Mouse (Mus musculus): ENCODE results near the gene BC030867. TPM values are rescaled to one million over a fixed set of nuclear protein-coding genes. Genes with fewer than 3 reads are reported as not detected.
"Not testable (repeated sequence)": the region's sequence is repeated elsewhere in the genome, so short reads cannot be mapped to it uniquely, and the experiment has no call there.

The BC030867 gene
- polyA plus RNA-seq, 1 experiment: 5.2 TPM

DNA sequence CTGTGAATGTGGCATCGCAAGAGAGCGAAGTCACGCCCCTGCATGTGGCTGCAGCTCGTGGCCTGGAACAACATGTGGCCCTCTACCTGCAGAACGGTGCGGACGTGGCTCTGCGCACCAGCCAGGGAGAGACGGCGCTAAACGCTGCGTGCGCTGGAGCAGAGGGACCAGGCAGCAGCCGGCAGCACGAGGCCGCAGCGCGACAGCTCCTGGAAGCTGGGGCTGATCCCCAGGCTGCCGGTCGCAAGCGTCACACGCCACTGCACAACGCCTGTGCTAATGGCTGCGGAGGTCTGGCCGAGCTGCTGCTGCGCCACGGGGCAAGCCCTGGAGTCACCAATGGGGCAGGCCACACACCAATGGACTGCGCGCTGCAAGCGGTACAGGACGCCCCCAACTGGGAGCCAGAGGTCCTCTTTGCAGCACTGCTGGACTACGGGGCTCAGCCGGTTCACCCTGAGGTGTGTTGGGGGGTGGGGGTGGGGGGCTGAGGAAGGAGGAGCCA is 27.8 kb downstream of the BC030867 start:
- H3K4me1 ChIP-seq (ENCODE audit: control insufficient read depth, insufficient read depth, insufficient read length, low read length): peaks cover 6% of the 10 kb centered on the region
- H3K36me3 ChIP-seq (ENCODE audit: control insufficient read depth, insufficient read depth, low read length): no peaks in the 10 kb centered on the region
- no peak overlapping the region for H3K27ac ChIP-seq (ENCODE audit: insufficient read depth, low read depth, low read length)
- peak overlapping the region; percentile 50 for H3K4me3 ChIP-seq (ENCODE audit: low read depth, low read length)
- 1% methylated on average over 33 of the region's 33 CpGs for WGBS
- no peak for TF ChIP-seq POLR2A (IDR thresholded peaks at IDR 0.05; ENCODE audit: low read depth, low read length)
- H3K27me3 ChIP-seq (ENCODE audit: control insufficient read depth, insufficient read depth, low read length): no peaks in the 10 kb centered on the region; the same call in 1 of the 2 replicates

DNA sequence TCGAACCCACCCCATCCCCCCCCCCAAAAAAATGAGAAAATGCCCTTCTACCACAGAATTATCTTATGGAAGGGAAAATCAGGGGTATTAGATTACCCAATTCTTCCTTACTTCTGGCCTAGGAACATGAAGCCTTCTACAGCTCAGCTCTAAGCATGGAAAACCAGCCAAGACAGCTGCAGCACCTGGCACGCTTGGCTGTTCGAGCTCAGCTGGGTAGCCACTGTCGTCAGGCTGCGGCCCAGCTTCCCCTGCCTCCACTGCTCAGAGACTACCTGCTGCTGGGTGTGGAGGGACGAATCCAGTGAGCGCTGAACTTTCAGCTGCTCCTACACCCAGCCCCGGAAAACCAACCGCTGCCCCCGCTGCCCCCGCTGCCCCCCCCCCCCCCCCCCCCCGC is 29.1 kb downstream of the BC030867 start:
- 76% methylated on average over 12 of the region's 12 CpGs for WGBS

GRCm38 (mm10) chr11:102279595-102279994 is 30.9 kb downstream of the BC030867 start:
- Histone ChIP-seq H3K4me3 (ENCODE audit: low read depth, low read length) (no peak overlapping the region), H3K27ac (ENCODE audit: insufficient read depth, low read depth, low read length) (no peak overlapping the region), H3K27me3 (ENCODE audit: control insufficient read depth, insufficient read depth, low read length) (no peaks in the 10 kb centered on the region; the same call in 1 of the 2 replicates), H3K36me3 (ENCODE audit: control insufficient read depth, insufficient read depth, low read length) (no peaks in the 10 kb centered on the region), H3K4me1 (ENCODE audit: control insufficient read depth, insufficient read depth, insufficient read length, low read length) (peaks cover 6% of the 10 kb centered on the region)
- WGBS: 97% methylated on average over 3 of the region's 3 CpGs
- TF ChIP-seq CTCF (IDR thresholded peaks at IDR 0.05; ENCODE audit: extremely low read depth, insufficient read length, insufficient replicate concordance, low read depth, low read length): no peak
- no peak for TF ChIP-seq POLR2A (IDR thresholded peaks at IDR 0.05; ENCODE audit: low read depth, low read length)

More for the DNA sequence above, 29.1 kb downstream of the BC030867 start:
- Histone ChIP-seq H3K4me1 (ENCODE audit: control insufficient read depth, insufficient read depth, insufficient read length, low read length) (peaks cover 6% of the 10 kb centered on the region), H3K4me3 (ENCODE audit: low read depth, low read length) (no peak overlapping the region), H3K27me3 (ENCODE audit: control insufficient read depth, insufficient read depth, low read length) (no peaks in the 10 kb centered on the region; the same call in 1 of the 2 replicates), H3K36me3 (ENCODE audit: control insufficient read depth, insufficient read depth, low read length) (no peaks in the 10 kb centered on the region), H3K27ac (ENCODE audit: insufficient read depth, low read depth, low read length) (no peak overlapping the region)
- TF ChIP-seq CTCF (IDR thresholded peaks at IDR 0.05; ENCODE audit: extremely low read depth, insufficient read length, insufficient replicate concordance, low read depth, low read length) (no peak), POLR2A (IDR thresholded peaks at IDR 0.05; ENCODE audit: low read depth, low read length) (no peak)

DNA sequence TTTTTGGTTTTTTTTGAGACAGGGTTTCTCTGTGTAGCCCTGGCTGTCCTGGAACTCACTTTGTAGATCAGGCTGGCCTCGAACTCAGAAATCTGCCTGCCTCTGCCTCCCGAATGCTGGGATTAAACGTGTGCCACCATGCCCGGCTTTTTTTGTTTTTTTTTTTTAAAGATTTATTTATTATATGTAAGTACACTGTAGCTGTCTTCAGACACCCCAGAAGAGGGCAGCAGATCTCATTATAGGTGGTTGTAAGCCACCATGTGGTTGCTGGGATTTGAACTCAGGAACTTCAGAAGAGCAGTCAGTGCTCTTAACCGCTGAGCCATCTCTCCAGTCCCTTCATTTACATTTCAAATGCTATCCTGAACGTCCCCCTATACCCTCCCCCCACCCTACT is 31.6 kb downstream of the BC030867 start:
- WGBS: 65% methylated on average over 6 of the region's 6 CpGs

GRCm38 (mm10) chr11:102283922-102284321 is 35.2 kb downstream of the BC030867 start:
- no peak for TF ChIP-seq POLR2A (IDR thresholded peaks at IDR 0.05; ENCODE audit: low read depth, low read length)
- TF ChIP-seq CTCF (IDR thresholded peaks at IDR 0.05; ENCODE audit: extremely low read depth, insufficient read length, insufficient replicate concordance, low read depth, low read length): no peak
- no peak overlapping the region for H3K4me3 ChIP-seq (ENCODE audit: low read depth, low read length)
- H3K4me1 ChIP-seq (ENCODE audit: control insufficient read depth, insufficient read depth, insufficient read length, low read length): no peaks in the 10 kb centered on the region
- H3K36me3 ChIP-seq (ENCODE audit: control insufficient read depth, insufficient read depth, low read length): peaks cover 17% of the 10 kb centered on the region
- 86% methylated on average over 6 of the region's 6 CpGs for WGBS
- no peaks in the 10 kb centered on the region for H3K27me3 ChIP-seq (ENCODE audit: control insufficient read depth, insufficient read depth, low read length)
- no peak overlapping the region for H3K27ac ChIP-seq (ENCODE audit: insufficient read depth, low read depth, low read length)

More for the DNA sequence above, 31.6 kb downstream of the BC030867 start:
- H3K4me3 ChIP-seq (ENCODE audit: low read depth, low read length); H3K27me3 ChIP-seq (ENCODE audit: control insufficient read depth, insufficient read depth, low read length); H3K4me1 ChIP-seq (ENCODE audit: control insufficient read depth, insufficient read depth, insufficient read length, low read length); H3K27ac ChIP-seq (ENCODE audit: insufficient read depth, low read depth, low read length); H3K36me3 ChIP-seq (ENCODE audit: control insufficient read depth, insufficient read depth, low read length): not testable (repeated sequence)

DNA sequence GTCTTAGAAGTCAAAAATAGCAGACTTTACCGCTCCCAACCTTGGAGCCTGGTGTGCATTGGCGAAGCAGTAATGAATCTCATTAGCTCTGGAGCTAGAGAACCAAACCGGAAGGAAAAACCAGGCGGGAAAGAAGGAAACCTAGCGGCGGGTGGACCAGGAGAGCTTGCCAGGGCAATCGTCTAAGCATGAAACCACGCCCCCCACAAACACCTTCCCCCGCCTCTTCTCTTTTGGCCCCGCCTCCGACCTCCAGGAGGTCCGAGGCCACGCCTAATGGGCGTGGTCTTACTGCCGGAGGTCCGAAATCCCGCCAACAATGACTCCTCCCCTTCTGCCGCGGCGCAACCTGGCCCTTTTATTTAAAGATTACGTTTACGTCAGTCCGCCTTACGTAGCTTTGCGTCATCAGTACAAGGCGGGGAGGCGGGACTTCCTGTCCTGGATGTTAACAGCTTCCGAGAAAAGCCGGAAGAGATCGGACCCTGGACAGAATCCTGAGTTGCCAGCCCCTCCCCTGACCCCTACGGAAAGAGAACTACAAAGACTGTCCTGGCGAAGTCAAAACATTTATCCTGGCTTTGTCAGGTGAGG is 35.9 kb downstream of the BC030867 start, which contains the start of gene Tmub2:
Tmub2 (plus strand) TSS at position 431 of the 594 bp plus-strand sequence.
- Histone ChIP-seq H3K36me3 (ENCODE audit: control insufficient read depth, insufficient read depth, low read length) (peaks cover 22% of the 10 kb centered on the region), H3K4me1 (ENCODE audit: control insufficient read depth, insufficient read depth, insufficient read length, low read length) (no peaks in the 10 kb centered on the region), H3K4me3 (ENCODE audit: low read depth, low read length) (peak within 1 kb of the TSS; percentile 79), H3K27me3 (ENCODE audit: control insufficient read depth, insufficient read depth, low read length) (no peaks in the 10 kb centered on the region), H3K27ac (ENCODE audit: insufficient read depth, low read depth, low read length) (peak within 1 kb of the TSS; percentile 74)
- TF ChIP-seq POLR2A (IDR thresholded peaks at IDR 0.05; ENCODE audit: low read depth, low read length): no peak
- no peak for TF ChIP-seq CTCF (IDR thresholded peaks at IDR 0.05; ENCODE audit: extremely low read depth, insufficient read length, insufficient replicate concordance, low read depth, low read length)
- under 1% methylated on average over 32 of the region's 32 CpGs for WGBS

GRCm38 (mm10) chr11:102285095-102285834 is 36.6 kb downstream of the BC030867 start:
- Histone ChIP-seq H3K4me1 (ENCODE audit: control insufficient read depth, insufficient read depth, insufficient read length, low read length) (no peaks in the 10 kb centered on the region), H3K36me3 (ENCODE audit: control insufficient read depth, insufficient read depth, low read length) (peaks cover 22% of the 10 kb centered on the region), H3K27me3 (ENCODE audit: control insufficient read depth, insufficient read depth, low read length) (no peaks in the 10 kb centered on the region), H3K4me3 (ENCODE audit: low read depth, low read length) (peak overlapping the region; percentile 79), H3K27ac (ENCODE audit: insufficient read depth, low read depth, low read length) (peak overlapping the region; percentile 74)
- WGBS: 2% methylated on average over 31 of the region's 31 CpGs
- TF ChIP-seq POLR2A (IDR thresholded peaks at IDR 0.05; ENCODE audit: low read depth, low read length) (no peak), CTCF (IDR thresholded peaks at IDR 0.05; ENCODE audit: extremely low read depth, insufficient read length, insufficient replicate concordance, low read depth, low read length) (no peak)
